21 mouse cellular contexts compared by ENCODE assay signal in the genomic region with DNA sequence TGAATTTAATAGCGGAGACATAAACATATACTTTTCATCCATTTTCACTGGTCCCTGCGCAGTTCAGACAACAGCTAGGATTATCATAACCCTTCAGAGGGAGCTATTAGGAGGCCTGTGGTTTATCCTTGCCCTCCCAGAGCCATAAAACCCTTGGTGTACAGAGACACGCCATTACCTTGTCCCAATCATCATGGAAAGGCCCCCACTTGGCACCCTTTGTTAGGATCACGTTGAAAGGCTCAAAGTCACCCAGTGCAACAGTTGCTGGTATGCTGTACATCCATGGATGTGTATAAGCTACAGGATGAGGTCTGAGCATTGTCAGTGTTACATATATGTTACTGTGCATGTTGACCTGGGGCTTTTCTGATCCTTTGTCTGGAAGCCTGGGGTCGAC.
DNase-seq lines count a peak whose midpoint lies in the region; ATAC-seq lines count a peak whose summit lies in the region.
"Had no signal": no experiment of that assay in that cellular context is flagged by ENCODE, and none has a peak within 500 bp of the region (broad histone marks: within the 10 kb centered on the region; RNA-seq: fewer than 3 reads in every experiment).

No protein-coding gene starts in this region.

- H3K9me3 ChIP-seq in midbrain, embryonic 11.5 days (ENCODE audit: control insufficient read depth, low read length): no peaks in the 10 kb centered on the region
- H3K9me3 ChIP-seq in midbrain, embryonic 15.5 days: no peaks in the 10 kb centered on the region
- H3K9me3 ChIP-seq in limb, embryonic 10.5 days (replicated peaks): no peaks in the 10 kb centered on the region
- H3K9me3 ChIP-seq: embryonic facial prominence, embryonic 10.5 days; embryonic facial prominence, embryonic 12.5 days; forebrain, embryonic 13.5 days; forebrain, embryonic 15.5 days had no signal

- no peak overlapping the region for H3K4me3 ChIP-seq in midbrain, embryonic 11.5 days (ENCODE audit: low read depth, low read length)
- no peak overlapping the region for H3K4me3 ChIP-seq in midbrain, embryonic 15.5 days
- no peak overlapping the region for H3K4me3 ChIP-seq in limb, embryonic 10.5 days
- H3K4me3 ChIP-seq: embryonic facial prominence, embryonic 10.5 days; embryonic facial prominence, embryonic 12.5 days; forebrain, embryonic 13.5 days; forebrain, embryonic 15.5 days had no signal

- H3K27me3 ChIP-seq in midbrain, embryonic 11.5 days (ENCODE audit: control insufficient read depth, insufficient read depth, low read length): no peaks in the 10 kb centered on the region
- H3K27me3 ChIP-seq in midbrain, embryonic 15.5 days (replicated peaks): no peaks in the 10 kb centered on the region
- no peaks in the 10 kb centered on the region; the same call in 1 of the 2 replicates for H3K27me3 ChIP-seq in limb, embryonic 10.5 days (ENCODE audit: low read depth, poor library complexity, severe bottlenecking)
- H3K27me3 ChIP-seq: embryonic facial prominence, embryonic 12.5 days; forebrain, embryonic 13.5 days; forebrain, embryonic 15.5 days had no signal

- peak; percentile 55 for DNase-seq in heart, adult 11 months
- no peak for DNase-seq in heart, postnatal 25 days (ENCODE audit: low spot score)
- peak; percentile 26 for DNase-seq in midbrain, embryonic 11.5 days (ENCODE audit: low spot score, missing footprints)
- no peak for DNase-seq in limb, embryonic 10.5 days (ENCODE audit: low spot score)
- DNase-seq: adrenal gland, adult 8-10 months; adrenal gland, postnatal 36 days; B cell, adult 2 months; cerebellum, adult 11-12 months; cerebellum, adult 2 months; cerebellum, adult 9-10 months; cerebellum, postnatal 10 days; cerebellum, postnatal 25 days had no signal

- ATAC-seq in midbrain, embryonic 11.5 days (ENCODE audit: low FRiP score): no peak
- ATAC-seq in midbrain, embryonic 15.5 days (replicated peaks): no peak
- ATAC-seq: activated CD4-positive, CD25-positive, alpha-beta regulatory T cell, adult 4 months; CD4-positive, CD25-positive, alpha-beta regulatory T cell, adult 4 months; forebrain, embryonic 13.5 days; forebrain, embryonic 15.5 days; Patski had no signal

- no peaks in the 10 kb centered on the region for H3K36me3 ChIP-seq in midbrain, embryonic 11.5 days (ENCODE audit: control insufficient read depth, insufficient read depth, low read length)
- H3K36me3 ChIP-seq in midbrain, embryonic 15.5 days (replicated peaks): no peaks in the 10 kb centered on the region
- H3K36me3 ChIP-seq in limb, embryonic 10.5 days: no peaks in the 10 kb centered on the region
- H3K36me3 ChIP-seq: embryonic facial prominence, embryonic 10.5 days; embryonic facial prominence, embryonic 12.5 days; forebrain, embryonic 15.5 days; G1E had no signal

- no peak overlapping the region for H3K4me2 ChIP-seq in midbrain, embryonic 11.5 days
- no peak overlapping the region for H3K4me2 ChIP-seq in midbrain, embryonic 15.5 days
- H3K4me2 ChIP-seq: embryonic facial prominence, embryonic 12.5 days; forebrain, embryonic 13.5 days; forebrain, embryonic 15.5 days had no signal

- no peaks in the 10 kb centered on the region for H3K4me1 ChIP-seq in midbrain, embryonic 11.5 days (ENCODE audit: control insufficient read depth, insufficient read depth, low read length)
- no peaks in the 10 kb centered on the region for H3K4me1 ChIP-seq in midbrain, embryonic 15.5 days
- H3K4me1 ChIP-seq in limb, embryonic 10.5 days: peaks cover 18% of the 10 kb centered on the region
- H3K4me1 ChIP-seq: embryonic facial prominence, embryonic 10.5 days; embryonic facial prominence, embryonic 12.5 days; forebrain, embryonic 13.5 days; forebrain, embryonic 15.5 days had no signal

- intact Hi-C loops in heart, postnatal 25 days (cut with DNase I): no loop called here

- no peak overlapping the region for H3K9ac ChIP-seq in midbrain, embryonic 11.5 days (ENCODE audit: low read length)
- H3K9ac ChIP-seq in midbrain, embryonic 15.5 days: no peak overlapping the region
- H3K9ac ChIP-seq: embryonic facial prominence, embryonic 12.5 days; forebrain, embryonic 13.5 days; forebrain, embryonic 15.5 days had no signal

- no peak overlapping the region for H3K27ac ChIP-seq in midbrain, embryonic 11.5 days (ENCODE audit: low read depth, low read length)
- H3K27ac ChIP-seq in midbrain, embryonic 15.5 days: no peak overlapping the region
- peak overlapping the region; percentile 36; the same call in 1 of the 2 replicates for H3K27ac ChIP-seq in limb, embryonic 10.5 days
- H3K27ac ChIP-seq: embryonic facial prominence, embryonic 10.5 days; embryonic facial prominence, embryonic 12.5 days; forebrain, embryonic 13.5 days; forebrain, embryonic 15.5 days had no signal

- WGBS in midbrain, embryonic 11.5 days: 88% methylated on average over 5 of the region's 5 CpGs
- 73% methylated on average over 5 of the region's 5 CpGs for WGBS in midbrain, embryonic 15.5 days
- WGBS in limb, embryonic 10.5 days: 49% methylated on average over 5 of the region's 5 CpGs

Comparison
In these comparisons a context has a peak if more than half of its experiments do, and no peak if none do; other contexts are left out.
1. DNase-seq: peak in heart, adult 11 months (single experiment) and midbrain, embryonic 11.5 days (single experiment); none in heart, postnatal 25 days (single experiment) and limb, embryonic 10.5 days (single experiment).